ENCODE assay signal across 14 mouse cellular contexts in genomic region chr13:43549078-43549698, GRCm38 (mm10). TPM values are rescaled to one million over a fixed set of nuclear protein-coding genes. Genes with fewer than 3 reads are reported as not detected.
DNase-seq lines count a peak whose midpoint lies in the region; ATAC-seq and TF ChIP-seq lines count a peak whose summit lies in the region.
"Had no signal": no experiment of that assay in that cellular context is flagged by ENCODE, and none has a peak within 500 bp of the region (broad histone marks: within the 10 kb centered on the region; RNA-seq: fewer than 3 reads in every experiment).

No protein-coding gene starts in this region.

- no peaks in the 10 kb centered on the region for H3K79me2 ChIP-seq in liver, adult 2 months (ENCODE audit: control insufficient read depth, insufficient read depth, low read length)

- peaks cover 31% of the 10 kb centered on the region for H3K36me3 ChIP-seq in liver, adult 2 months (ENCODE audit: control insufficient read depth, insufficient read depth, low read length)
- peaks cover 43% of the 10 kb centered on the region for H3K36me3 ChIP-seq in liver, postnatal 0 days (replicated peaks; ENCODE audit: insufficient read depth, low read length)
- H3K36me3 ChIP-seq in small intestine, adult 2 months (ENCODE audit: control insufficient read depth, insufficient read depth, low read length): peaks cover 54% of the 10 kb centered on the region
- peaks cover 60% of the 10 kb centered on the region for H3K36me3 ChIP-seq in midbrain, embryonic 13.5 days

- H3K27ac ChIP-seq in liver, adult 2 months (replicated peaks; ENCODE audit: insufficient read depth, low read depth, low read length): peak overlapping the region; percentile 83
- no peak overlapping the region; the same call in 1 of the 2 replicates for H3K27ac ChIP-seq in liver, postnatal 0 days (ENCODE audit: low read depth)
- peak overlapping the region; percentile 86 for H3K27ac ChIP-seq in small intestine, adult 2 months (ENCODE audit: insufficient read depth, low read depth, low read length)
- no peak overlapping the region for H3K27ac ChIP-seq in midbrain, embryonic 13.5 days
- H3K27ac ChIP-seq: embryonic facial prominence, embryonic 15.5 days; heart, embryonic 13.5 days; limb, embryonic 10.5 days; liver, embryonic 14.5 days had no signal

- no peak for TF ChIP-seq EP300 in liver, postnatal 0 days (IDR thresholded peaks at IDR 0.05; ENCODE audit: low read depth)

- no peak overlapping the region for H3K9ac ChIP-seq in liver, adult 2 months (ENCODE audit: low read depth, low read length)
- no peak overlapping the region for H3K9ac ChIP-seq in liver, postnatal 0 days (replicated peaks)
- H3K9ac ChIP-seq in midbrain, embryonic 13.5 days (replicated peaks): no peak overlapping the region
- H3K9ac ChIP-seq: embryonic facial prominence, embryonic 15.5 days; heart, embryonic 13.5 days; liver, embryonic 14.5 days had no signal

- no peak overlapping the region for H3K4me2 ChIP-seq in liver, postnatal 0 days (ENCODE audit: low read depth, low read length)
- H3K4me2 ChIP-seq in midbrain, embryonic 13.5 days (replicated peaks): no peak overlapping the region
- H3K4me2 ChIP-seq: embryonic facial prominence, embryonic 15.5 days; heart, embryonic 13.5 days had no signal

- H3K9me3 ChIP-seq in liver, postnatal 0 days (ENCODE audit: low read length): no peaks in the 10 kb centered on the region
- H3K9me3 ChIP-seq in midbrain, embryonic 13.5 days: no peaks in the 10 kb centered on the region
- H3K9me3 ChIP-seq: embryonic facial prominence, embryonic 15.5 days; heart, embryonic 13.5 days; limb, embryonic 10.5 days had no signal

- H3K4me1 ChIP-seq in liver, adult 2 months (ENCODE audit: control insufficient read depth, insufficient read depth, low read length): peaks cover 9% of the 10 kb centered on the region; the same call in 1 of the 2 replicates
- no peaks in the 10 kb centered on the region for H3K4me1 ChIP-seq in liver, postnatal 0 days (ENCODE audit: insufficient read depth)
- H3K4me1 ChIP-seq in small intestine, adult 2 months (ENCODE audit: control insufficient read depth, insufficient read depth, insufficient read length, low read length): peaks cover 9% of the 10 kb centered on the region
- H3K4me1 ChIP-seq in midbrain, embryonic 13.5 days (replicated peaks): no peaks in the 10 kb centered on the region
- H3K4me1 ChIP-seq: embryonic facial prominence, embryonic 15.5 days; heart, embryonic 13.5 days; limb, embryonic 10.5 days had no signal

- 86% methylated on average over 11 of the region's 11 CpGs for WGBS in liver, adult 2 months
- WGBS in liver, postnatal 0 days (ENCODE audit: insufficient replicate concordance): 70% methylated on average over 11 of the region's 11 CpGs
- WGBS in small intestine, adult 2 months: 81% methylated on average over 11 of the region's 11 CpGs
- 94% methylated on average over 11 of the region's 11 CpGs for WGBS in midbrain, embryonic 13.5 days

- no peaks in the 10 kb centered on the region for H3K27me3 ChIP-seq in liver, adult 2 months (ENCODE audit: control insufficient read depth, insufficient read depth, low read length)
- H3K27me3 ChIP-seq in liver, postnatal 0 days (ENCODE audit: insufficient read depth, low read length): no peaks in the 10 kb centered on the region
- H3K27me3 ChIP-seq in small intestine, adult 2 months (ENCODE audit: control insufficient read depth, insufficient read depth, low read length): no peaks in the 10 kb centered on the region
- H3K27me3 ChIP-seq in midbrain, embryonic 13.5 days: no peaks in the 10 kb centered on the region
- H3K27me3 ChIP-seq: embryonic facial prominence, embryonic 15.5 days; heart, embryonic 13.5 days had no signal

- TF ChIP-seq CTCF in liver, adult 2 months (IDR thresholded peaks at IDR 0.05; ENCODE audit: low read depth, low read length): no peak
- no peak for TF ChIP-seq CTCF in liver, postnatal 0 days (IDR thresholded peaks at IDR 0.05; ENCODE audit: low read depth)
- TF ChIP-seq CTCF in small intestine, adult 2 months (IDR thresholded peaks at IDR 0.05; ENCODE audit: extremely low read depth, insufficient read length, insufficient replicate concordance, low read depth, low read length): no peak

- no peak for ATAC-seq in liver, postnatal 0 days
- ATAC-seq in activated CD4-positive, CD25-positive, alpha-beta regulatory T cell, adult 4 months: peak; percentile 74
- peak; percentile 47 to 67 for ATAC-seq in hematopoietic stem cell, adult 5-6 weeks (replicated peaks in 1 of 2; ENCODE audit: insufficient read depth in 1 of 2, low FRiP score in 2 of 2, low TSS enrichment in 1 of 2, low read depth in 1 of 2, poor library complexity in 2 of 2, severe bottlenecking in 2 of 2)
- no peak for ATAC-seq in midbrain, embryonic 13.5 days
- ATAC-seq: forebrain, embryonic 14.5 days had no signal

- no peak overlapping the region for H3K4me3 ChIP-seq in liver, adult 2 months (ENCODE audit: insufficient read depth, low read depth, low read length)
- no peak overlapping the region for H3K4me3 ChIP-seq in liver, postnatal 0 days (ENCODE audit: low read depth, low read length)
- no peak overlapping the region for H3K4me3 ChIP-seq in small intestine, adult 2 months (ENCODE audit: low read depth, low read length)
- H3K4me3 ChIP-seq in midbrain, embryonic 13.5 days (replicated peaks): no peak overlapping the region
- H3K4me3 ChIP-seq: embryonic facial prominence, embryonic 15.5 days; heart, embryonic 13.5 days; limb, embryonic 10.5 days had no signal

- no peak for DNase-seq in liver, adult 2 months (ENCODE audit: extremely low read depth, low read depth, low spot score)
- DNase-seq in liver, postnatal 0 days: no peak
- DNase-seq in thymus, postnatal 36 days: no peak
- DNase-seq: cerebellum, adult 11 months; lung, postnatal 4 days had no signal

- TF ChIP-seq POLR2A in liver, adult 2 months (IDR thresholded peaks at IDR 0.05; ENCODE audit: extremely low read depth, insufficient read depth, low read length): no peak
- no peak for TF ChIP-seq POLR2A in small intestine, adult 2 months (IDR thresholded peaks at IDR 0.05; ENCODE audit: low read depth, low read length)

RNA-seq across cellular contexts. Expression of gene Mcur1, which starts 10.8 kb away (rescaled TPM):
- total RNA-seq in liver, adult 2 months (2014; rRNA removed): 14.7 and 17.9 TPM in 2 replicates
- 14.8 and 16.6 TPM in 2 replicates for polyA plus RNA-seq in liver, adult 2 months (2012; rRNA removed)
- 8.8 and 8.9 TPM in 2 replicates for polyA plus RNA-seq in liver, postnatal 0 days (2015; fragmentation: Nextera tagmentation; extraction: Ambion mirVana)
- 10 to 100 TPM; 11.0 to 11.2 TPM for polyA plus RNA-seq in activated CD4-positive, CD25-positive, alpha-beta regulatory T cell, adult 4 months (2017; shearing (Covaris generic))
- total RNA-seq in hematopoietic stem cell, adult 5-6 weeks (2017): 32.2 and 34.8 TPM in 2 replicates
- polyA plus RNA-seq in small intestine, adult 2 months (2012; rRNA removed): 20.2 and 42.0 TPM in 2 replicates
- 8.1 and 8.2 TPM in 2 replicates for polyA plus RNA-seq in midbrain, embryonic 13.5 days (2015; fragmentation: Nextera tagmentation; extraction: Ambion mirVana)

Comparison
In these comparisons a context has a peak if more than half of its experiments do, and no peak if none do; other contexts are left out.
1. H3K27ac ChIP-seq: peak in liver, adult 2 months (single experiment) and small intestine, adult 2 months (single experiment); none in liver, postnatal 0 days (single experiment) and midbrain, embryonic 13.5 days (single experiment).
2. ATAC-seq: peak in activated CD4-positive, CD25-positive, alpha-beta regulatory T cell, adult 4 months (single experiment) and hematopoietic stem cell, adult 5-6 weeks (2 of 2); none in liver, postnatal 0 days (single experiment) and midbrain, embryonic 13.5 days (single experiment).